Mouse (Mus musculus): ENCODE results near the gene Tnni1. TPM values are rescaled to one million over a fixed set of nuclear protein-coding genes. Genes with fewer than 3 reads are reported as not detected.

The Tnni1 gene
- polyA plus RNA-seq (2021), result 0.83 TPM

- DNase-seq (ENCODE audit: low read depth, low spot score), result no peak
- no peak for ATAC-seq
- no peak for TF ChIP-seq CTCF (IDR thresholded peaks at IDR 0.05)
- no peaks in the 10 kb centered on the region for H3K27me3 ChIP-seq
- ChIA-PET POLR2A (interaction anchor here (0.8 to 1.5 kb wide), 3 partner anchors 12 to 80 kb away, joined by 4 to 6 read pairs (median 4); partner anchors contain the start of gene Phlda3), CTCF (interaction anchor here (0.7 to 19.3 kb wide), 4 partner anchors 10 to 59 kb away, joined by 3 to 218 read pairs (median 5); partner anchors contain the start of gene Csrp1)
- in situ Hi-C loops (cut with MboI; ENCODE audit: low pct_unique_long_range_greater_than_20kb), result no loop called here
Measured at GRCm38 (mm10) chr1:135778780-135779535, at the start of gene Tnni1. Gene Tnni1, plus strand, starts transcription at chr1:135779434.

- H3K27me3 ChIP-seq, result no peaks in the 10 kb centered on the region
- in situ Hi-C loops (cut with MboI; ENCODE audit: low pct_unique_long_range_greater_than_20kb), result no loop called here
- DNase-seq (ENCODE audit: low read depth, low spot score) (no peak), ATAC-seq (no peak)
- CTCF ChIA-PET, result interaction anchor here (1.2 to 4.8 kb wide), 5 partner anchors 9 to 57 kb away, joined by 3 to 22 read pairs (median 4); no protein-coding TSS in a partner anchor
- POLR2A ChIA-PET, result interaction anchor here (0.9 to 1.3 kb wide), 6 partner anchors 9 to 91 kb away, joined by 3 to 6 read pairs (median 5); no protein-coding TSS in a partner anchor
- no peak for TF ChIP-seq CTCF (IDR thresholded peaks at IDR 0.05)
Measured at GRCm38 (mm10) chr1:135729821-135730220, 49.4 kb upstream of the Tnni1 start.

GRCm38 (mm10) chr1:135730296-135730695 lies 48.9 kb upstream of the Tnni1 start:
- no peak for DNase-seq (ENCODE audit: low read depth, low spot score)
- no peak for TF ChIP-seq CTCF (IDR thresholded peaks at IDR 0.05)
- ChIA-PET CTCF (interaction anchor here (1.2 to 1.3 kb wide), 3 partner anchors 8 to 51 kb away, joined by 3 to 4 read pairs (median 3); no protein-coding TSS in a partner anchor), POLR2A (interaction anchor here (0.5 to 1.2 kb wide), 5 partner anchors 8 to 336 kb away, joined by 3 to 6 read pairs (median 5); no protein-coding TSS in a partner anchor)
- in situ Hi-C loops (cut with MboI; ENCODE audit: low pct_unique_long_range_greater_than_20kb), result no loop called here
- ATAC-seq, result no peak
- no peaks in the 10 kb centered on the region for H3K27me3 ChIP-seq

- CTCF ChIA-PET, result interaction anchor here (1.1 to 3.0 kb wide), 4 partner anchors 10 to 21 kb away, joined by 3 to 14 read pairs (median 4); no protein-coding TSS in a partner anchor
- H3K27me3 ChIP-seq, result no peaks in the 10 kb centered on the region
- no peak for ATAC-seq
- POLR2A ChIA-PET, result no interaction called here
- no peak for DNase-seq (ENCODE audit: low read depth, low spot score)
- in situ Hi-C loops (cut with MboI; ENCODE audit: low pct_unique_long_range_greater_than_20kb), result no loop called here
- no peak for TF ChIP-seq CTCF (IDR thresholded peaks at IDR 0.05)
Measured at GRCm38 (mm10) chr1:135731393-135731792, 47.8 kb upstream of the Tnni1 start.

GRCm38 (mm10) chr1:135731897-135732684 lies 47.1 kb upstream of the Tnni1 start:
- TF ChIP-seq CTCF (IDR thresholded peaks at IDR 0.05), result no peak
- DNase-seq (ENCODE audit: low read depth, low spot score) (peak; percentile 65), ATAC-seq (peak; percentile 32)
- in situ Hi-C loops (cut with MboI; ENCODE audit: low pct_unique_long_range_greater_than_20kb), result no loop called here
- no peaks in the 10 kb centered on the region for H3K27me3 ChIP-seq
- CTCF ChIA-PET, result interaction anchor here (1.1 to 3.0 kb wide), 5 partner anchors 9 to 21 kb away, joined by 3 to 14 read pairs (median 3); no protein-coding TSS in a partner anchor
- POLR2A ChIA-PET, result interaction anchor here (0.6 kb wide), 1 partner anchor 607 kb away, joined by 5 read pairs; no protein-coding TSS in a partner anchor

GRCm38 (mm10) chr1:135734225-135734937 lies 44.9 kb upstream of the Tnni1 start:
- TF ChIP-seq CTCF (IDR thresholded peaks at IDR 0.05), result no peak
- no peaks in the 10 kb centered on the region for H3K27me3 ChIP-seq
- in situ Hi-C loops (cut with MboI; ENCODE audit: low pct_unique_long_range_greater_than_20kb), result no loop called here
- POLR2A ChIA-PET, result interaction anchor here (0.6 to 1.1 kb wide), 2 partner anchors 18 to 47 kb away, joined by 3 read pairs; no protein-coding TSS in a partner anchor
- ATAC-seq, result no peak
- no peak for DNase-seq (ENCODE audit: low read depth, low spot score)
- CTCF ChIA-PET, result interaction anchor here (0.8 to 3.0 kb wide), 4 partner anchors 9 to 55 kb away, joined by 3 to 14 read pairs (median 4); no protein-coding TSS in a partner anchor

- TF ChIP-seq CTCF (IDR thresholded peaks at IDR 0.05), result no peak
- ChIA-PET CTCF (interaction anchor here (0.6 to 2.0 kb wide), 4 partner anchors 16 to 93 kb away, joined by 3 to 10 read pairs (median 5); partner anchors contain the start of gene Csrp1), POLR2A (no interaction called here)
- DNase-seq (ENCODE audit: low read depth, low spot score), result no peak
- ATAC-seq, result no peak
- H3K27me3 ChIP-seq, result no peaks in the 10 kb centered on the region
- in situ Hi-C loops (cut with MboI; ENCODE audit: low pct_unique_long_range_greater_than_20kb), result no loop called here
Measured at GRCm38 (mm10) chr1:135735460-135735859, 43.8 kb upstream of the Tnni1 start.

GRCm38 (mm10) chr1:135744987-135745386 lies 34.2 kb upstream of the Tnni1 start:
- TF ChIP-seq CTCF (IDR thresholded peaks at IDR 0.05), result no peak
- ATAC-seq (no peak), DNase-seq (ENCODE audit: low read depth, low spot score) (no peak)
- H3K27me3 ChIP-seq, result no peaks in the 10 kb centered on the region
- in situ Hi-C loops (cut with MboI; ENCODE audit: low pct_unique_long_range_greater_than_20kb), result no loop called here
- ChIA-PET CTCF (interaction anchor here (0.6 to 1.9 kb wide), 4 partner anchors 15 to 45 kb away, joined by 3 to 5 read pairs (median 4); partner anchors contain the start of gene Csrp1), POLR2A (interaction anchor here (0.9 kb wide), 1 partner anchor 16 kb away, joined by 5 read pairs; no protein-coding TSS in a partner anchor)

GRCm38 (mm10) chr1:135746248-135746647 lies 33.0 kb upstream of the Tnni1 start:
- ChIA-PET POLR2A (no interaction called here), CTCF (no interaction called here)
- DNase-seq (ENCODE audit: low read depth, low spot score) (no peak), ATAC-seq (no peak)
- no peaks in the 10 kb centered on the region for H3K27me3 ChIP-seq
- no peak for TF ChIP-seq CTCF (IDR thresholded peaks at IDR 0.05)
- in situ Hi-C loops (cut with MboI; ENCODE audit: low pct_unique_long_range_greater_than_20kb), result no loop called here
